Mouse (Mus musculus) retina, embryonic 14.5 days (tissue): Measurements from ENCODE around the gene Snai3.

Source experiments
- DNase-seq: peaks from one replicate; pipeline ENCODE4 v3.0.0-alpha.2; 2015; ENCODE audit warnings: low spot score

The Snai3 gene

GRCm38 (mm10) chr8:122459218-122459900 lies 1.2 kb downstream of the Snai3 start:
- DNase-seq: peak; percentile 45

DNA sequence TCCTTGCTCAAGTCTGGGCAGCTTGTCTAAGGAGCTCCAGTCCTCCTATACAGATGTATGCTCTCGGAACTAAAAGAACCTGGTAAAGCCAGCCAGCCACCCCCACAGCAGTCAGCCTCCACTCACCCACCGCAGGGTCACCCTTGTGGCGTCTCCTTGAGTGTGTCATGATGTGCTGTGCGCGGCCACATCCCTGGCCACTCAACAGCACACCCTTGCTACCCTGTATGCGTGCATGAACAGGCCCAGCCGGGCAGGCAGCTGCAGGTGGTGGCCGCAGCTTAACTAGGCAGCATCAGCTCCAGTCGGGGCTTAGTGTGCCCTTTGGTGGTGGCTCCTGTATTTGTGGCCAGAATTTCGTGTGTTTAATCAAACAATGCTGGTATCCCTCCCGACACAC lies 3.4 kb downstream of the Snai3 start:
- no peak for DNase-seq

DNA sequence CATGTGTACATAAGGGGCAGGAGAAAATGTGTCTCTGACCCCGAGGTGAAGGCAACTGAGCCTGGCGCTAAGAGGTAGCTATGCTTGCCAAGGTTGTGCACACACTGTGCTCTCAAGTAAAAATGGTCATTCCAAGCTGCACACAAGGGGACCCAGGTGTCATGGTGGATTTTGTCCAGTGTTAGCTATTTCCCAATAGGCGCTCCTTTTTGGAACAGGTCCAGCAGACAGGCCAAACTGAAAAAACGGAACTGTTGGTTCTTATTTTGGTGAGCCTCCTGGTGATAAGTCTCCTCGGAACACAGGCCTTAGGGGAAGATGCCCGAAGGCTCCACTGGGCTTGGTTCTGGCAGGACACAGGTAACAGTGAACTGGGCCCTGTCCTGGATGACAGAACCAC lies 6.1 kb downstream of the Snai3 start:
- no peak for DNase-seq

- DNase-seq: no peak
Measured at GRCm38 (mm10) chr8:122452154-122452553, 8.4 kb downstream of the Snai3 start.

DNA sequence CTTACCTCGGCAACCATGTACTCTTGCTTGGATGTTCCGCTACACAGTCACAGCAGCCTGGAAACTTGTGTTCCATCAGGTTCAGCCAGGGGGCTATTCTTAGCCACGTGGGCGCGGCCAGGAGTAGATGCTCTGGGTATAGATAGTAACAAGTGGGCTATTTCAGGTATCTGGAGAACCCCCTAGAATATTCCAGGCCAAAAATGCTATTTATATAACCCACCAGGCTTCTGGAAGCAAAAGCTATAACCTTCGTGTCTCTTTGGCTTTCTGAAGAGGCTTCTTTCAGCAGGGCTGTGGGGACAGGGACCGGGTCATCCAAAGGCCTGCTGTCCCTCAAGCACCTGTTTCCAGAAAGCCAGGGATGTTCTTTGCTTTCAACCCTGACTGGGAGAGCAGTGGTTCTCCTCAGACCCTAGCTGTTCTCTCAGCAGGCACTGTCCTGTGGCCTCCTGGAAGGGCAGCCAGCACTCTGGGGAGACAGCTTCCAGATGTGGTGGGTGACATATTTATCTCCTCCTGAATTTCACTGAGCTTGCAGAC lies 9.3 kb downstream of the Snai3 start:
- no peak for DNase-seq

- DNase-seq: no peak
Measured at GRCm38 (mm10) chr8:122445203-122445602, 15.3 kb downstream of the Snai3 start.

- DNase-seq: peak; percentile 76
Measured at GRCm38 (mm10) chr8:122444058-122444748, 16.3 kb downstream of the Snai3 start.

DNA sequence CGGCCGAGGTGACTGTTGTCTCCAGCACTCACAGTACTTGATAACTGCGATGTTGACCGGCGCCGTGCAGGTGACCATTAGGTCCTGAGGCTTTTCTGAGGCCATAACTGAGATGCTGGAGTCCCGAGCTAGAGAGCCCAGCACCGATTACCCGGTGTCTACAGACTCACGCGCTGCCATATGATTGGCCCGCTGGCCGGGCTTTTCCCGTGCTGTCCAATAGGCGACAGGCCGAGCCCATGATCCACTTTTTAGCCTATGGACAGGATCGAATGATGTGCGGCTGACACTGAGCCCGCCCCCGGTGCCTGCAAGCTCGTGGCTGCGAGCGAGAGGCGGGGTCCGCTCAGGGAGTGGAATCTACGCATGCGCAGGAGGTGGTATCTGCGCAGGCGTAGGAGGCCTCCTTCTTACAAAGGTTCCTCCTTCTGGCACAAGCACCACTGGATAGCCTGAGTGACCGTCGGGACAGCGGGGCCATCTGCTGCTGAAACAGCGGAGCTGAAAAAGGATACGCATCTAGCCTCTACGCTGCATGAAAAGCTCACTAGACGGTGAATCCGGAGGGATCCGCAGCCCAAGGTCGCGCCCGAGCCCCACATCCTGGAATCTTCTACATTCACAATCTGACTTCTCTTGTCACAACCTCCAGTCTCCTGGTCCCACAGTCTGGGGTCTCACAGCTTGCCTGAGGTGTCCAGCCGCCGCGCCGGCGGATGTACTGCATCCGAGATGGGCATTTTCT lies 17.1 kb downstream of the Snai3 start, which contains the start of gene Mvd:
TSS of gene Mvd (minus strand) at position 161 of the 745 bp plus-strand sequence.
- DNase-seq: peak; percentile 99

GRCm38 (mm10) chr8:122442781-122443180 lies 17.8 kb downstream of the Snai3 start:
- peak; percentile 51 for DNase-seq

- no peak for DNase-seq
Measured at GRCm38 (mm10) chr8:122442356-122442755, 18.2 kb downstream of the Snai3 start.

- no peak for DNase-seq
Measured at GRCm38 (mm10) chr8:122441326-122441725, 19.2 kb downstream of the Snai3 start.

GRCm38 (mm10) chr8:122439336-122439735 lies 21.2 kb downstream of the Snai3 start:
- DNase-seq: no peak

DNA sequence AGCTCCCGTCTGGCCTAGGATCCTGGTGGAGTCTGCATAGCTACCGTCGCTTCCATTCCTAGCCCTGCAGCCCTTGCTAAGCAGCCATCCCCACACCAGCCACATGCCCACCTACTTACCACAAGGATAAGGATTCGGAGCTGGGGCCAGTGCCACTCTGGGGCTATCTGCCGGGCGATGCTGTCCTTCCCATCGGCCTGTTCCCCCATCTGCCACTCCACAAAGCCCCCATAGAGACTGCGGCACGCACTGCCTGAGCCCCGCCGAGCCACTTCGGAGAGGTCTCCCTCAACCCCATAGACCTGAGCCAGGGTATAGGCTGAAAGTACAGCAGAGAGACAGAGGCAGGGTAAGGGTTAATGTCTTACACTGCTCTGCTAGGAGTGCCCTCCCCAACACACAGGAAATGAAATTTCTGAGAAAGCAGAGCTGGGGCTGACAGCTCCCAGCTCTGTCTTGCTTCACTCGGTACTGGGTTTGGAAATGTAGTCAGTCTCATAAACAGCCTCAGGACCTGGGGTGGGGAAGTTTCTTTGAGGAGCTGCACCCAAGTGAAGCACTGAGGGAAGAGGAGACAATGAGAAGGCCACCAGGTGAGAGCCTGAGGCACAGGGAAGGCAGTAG lies 22.7 kb downstream of the Snai3 start:
- no peak for DNase-seq

DNA sequence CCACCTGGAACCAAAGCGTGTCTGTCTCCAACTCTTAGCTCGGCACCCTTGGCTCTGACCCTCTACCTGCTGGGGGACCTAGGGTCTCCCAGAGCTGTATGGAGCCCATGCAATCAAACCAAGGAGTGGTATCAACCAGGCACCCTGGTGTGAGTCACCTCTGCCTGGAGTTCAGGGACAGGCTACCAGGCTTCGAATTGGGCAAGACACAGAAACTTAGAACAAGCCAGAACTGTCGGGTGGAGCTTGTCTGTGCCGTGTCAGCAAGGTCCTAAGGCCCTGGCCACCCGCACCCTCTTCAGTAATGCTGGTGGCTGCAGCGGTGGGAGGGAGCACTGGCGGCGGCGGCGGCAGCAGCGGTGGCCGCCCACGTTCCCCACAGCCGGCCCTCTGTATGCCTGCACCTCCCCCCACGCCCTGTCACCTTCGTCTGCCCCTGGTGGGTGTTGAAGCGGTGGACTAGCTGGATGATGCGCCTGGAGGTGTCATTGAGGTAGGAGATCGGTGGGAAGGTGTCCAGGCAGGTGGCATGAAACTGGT lies 23.9 kb downstream of the Snai3 start:
- no peak for DNase-seq

- DNase-seq: no peak
Measured at GRCm38 (mm10) chr8:122436146-122436545, 24.4 kb downstream of the Snai3 start.

- no peak for DNase-seq
Measured at GRCm38 (mm10) chr8:122435375-122435774, 25.2 kb downstream of the Snai3 start.

GRCm38 (mm10) chr8:122433269-122433905 lies 27.1 kb downstream of the Snai3 start:
- DNase-seq: peak; percentile 24

GRCm38 (mm10) chr8:122432443-122433268 lies 27.9 kb downstream of the Snai3 start, which contains the start of gene Cyba:
Gene Cyba (minus strand): TSS chr8:122432930.
- peak; percentile 68 for DNase-seq

DNA sequence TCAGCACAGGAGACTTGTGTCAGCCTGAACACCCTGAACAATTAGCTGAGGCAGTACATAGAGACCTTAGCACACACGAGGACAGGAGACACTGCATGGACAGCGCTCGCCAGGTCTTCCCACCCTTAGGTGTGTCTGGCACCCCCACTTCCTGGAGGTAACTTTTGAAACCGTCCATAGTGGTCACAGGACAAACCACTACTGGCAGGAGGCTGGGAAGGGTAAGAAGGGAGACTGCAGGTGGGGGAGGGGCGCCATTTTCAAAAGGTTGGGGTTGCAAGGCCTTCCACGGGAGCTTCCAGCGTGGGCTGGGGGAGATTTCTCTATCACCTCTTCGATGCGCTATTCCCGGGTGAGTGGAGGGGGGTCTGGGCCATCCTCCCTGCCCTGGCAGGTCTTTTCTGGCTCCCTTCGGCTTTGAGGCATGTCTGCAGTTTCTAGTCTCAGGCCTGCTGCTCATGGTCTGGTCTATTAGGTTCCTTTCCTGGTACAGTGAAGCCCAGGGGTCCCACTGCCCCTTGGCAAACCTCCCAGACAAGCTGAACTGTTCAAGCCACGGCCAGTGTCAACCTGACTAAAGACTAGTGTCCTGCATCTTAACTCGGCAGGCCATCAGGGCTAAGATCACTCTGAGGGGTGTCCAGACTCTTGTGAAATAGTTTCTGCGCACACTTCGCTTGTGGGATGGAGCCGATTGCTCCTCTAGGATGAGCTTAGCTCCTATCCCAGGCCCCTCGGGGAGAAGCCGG lies 28.7 kb downstream of the Snai3 start:
- no peak for DNase-seq

DNA sequence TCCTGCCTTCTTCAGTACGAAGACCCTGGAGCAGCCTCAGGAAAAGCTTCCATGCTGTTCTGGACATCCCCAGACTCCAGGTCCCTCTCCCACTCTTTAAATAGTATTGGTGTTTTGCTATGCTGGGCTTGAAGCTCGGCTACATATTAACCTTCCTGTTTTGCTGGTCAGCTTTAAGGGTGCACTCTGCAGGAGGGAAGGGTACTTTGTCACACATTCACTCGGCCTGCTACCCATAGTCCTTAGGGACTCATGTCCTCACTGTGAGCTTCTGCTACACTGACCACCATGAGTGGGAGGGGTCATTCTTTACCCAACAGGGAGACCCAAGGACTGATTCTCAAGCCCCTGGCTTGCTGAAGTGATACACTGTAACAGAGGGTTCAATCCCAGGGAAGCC lies 29.9 kb downstream of the Snai3 start:
- no peak for DNase-seq
